Mouse (Mus musculus) myocyte (in vitro differentiated cells): ENCODE data around the gene Pir.

Experiments
- MAX ChIP-seq: IDR thresholded peaks from one replicate; pipeline ENCODE4 v1.6.1; 2011; ENCODE audit warnings: low read depth, mild to moderate bottlenecking, control low read depth
- POLR2A ChIP-seq: IDR thresholded peaks from one replicate; pipeline ENCODE4 v1.6.1; 2011; ENCODE audit warnings: low read depth, mild to moderate bottlenecking, control low read depth, moderate library complexity; ENCODE audit not compliant: insufficient read length

DNA sequence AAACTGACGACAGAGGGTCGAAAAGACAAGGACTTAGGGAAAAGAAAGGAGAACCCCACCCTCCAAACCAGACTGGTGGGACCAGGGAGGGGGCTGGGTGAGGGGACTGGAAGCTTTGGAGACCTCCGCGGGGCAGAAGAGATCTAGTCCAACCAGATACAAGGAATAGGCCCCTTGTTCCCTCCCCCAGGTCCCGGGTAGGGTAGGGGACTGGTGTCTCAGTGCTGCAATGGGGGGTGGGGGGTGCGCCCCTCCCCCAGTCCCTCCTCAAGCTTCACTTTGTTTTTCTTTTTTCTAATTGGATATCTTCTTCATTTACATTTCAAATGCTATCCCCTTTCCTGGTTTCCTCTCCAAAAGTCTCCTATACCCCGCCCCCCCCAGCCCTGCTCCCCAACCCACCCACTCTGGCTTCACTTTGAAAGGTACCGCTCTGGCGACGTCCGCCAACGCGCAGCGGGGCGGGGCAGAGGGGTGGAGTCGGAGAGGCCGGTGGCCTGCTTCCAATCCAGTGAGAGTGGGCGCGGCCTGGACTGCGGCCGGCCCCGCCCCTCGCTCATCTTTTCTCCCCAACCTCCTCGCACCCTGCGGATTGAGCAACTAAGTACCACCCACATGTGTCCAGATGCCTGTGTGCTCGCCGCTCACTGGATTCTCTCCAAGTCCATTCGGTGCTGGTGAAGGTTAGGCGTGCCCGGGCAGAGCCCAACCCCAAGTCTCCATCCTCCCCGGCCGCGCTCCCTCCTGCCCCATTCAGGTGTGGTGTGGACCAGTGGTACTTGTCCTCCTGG is 112.6 kb downstream of the Pir start:
- TF ChIP-seq POLR2A (peak; percentile 25), MAX (no peak)
